Mouse (Mus musculus) stomach, embryonic 16.5 days (tissue): ENCODE results near the gene Tcaf1. TPM values are rescaled to one million over a fixed set of nuclear protein-coding genes. Genes with fewer than 3 reads are reported as not detected.

Experiments used
- ATAC-seq: fragments of 200-750 bp; cut with Nextera tagmentation; 2 replicates; pipeline ENCODE4 v1.8.0; 2017; ENCODE audit warnings: moderate number of reproducible peaks, moderate TSS enrichment; ENCODE audit not compliant: insufficient read depth, low FRiP score
- H3K27ac ChIP-seq: fragments of 300-500 bp; sonication (generic); 2 replicates; pipeline ENCODE4 v1.5.1; 2014; ENCODE audit warnings: low read length
- H3K27me3 ChIP-seq: fragments of 300-500 bp; sonication (generic); 2 replicates; pipeline ENCODE4 v1.6.1; 2014; ENCODE audit warnings: low read length, control low read depth, mixed read lengths; ENCODE audit not compliant: control insufficient read depth, insufficient read depth
- H3K36me3 ChIP-seq: fragments of 300-500 bp; sonication (generic); 2 replicates; pipeline ENCODE4 v1.6.1; 2014; ENCODE audit warnings: low read length; ENCODE audit not compliant: control insufficient read depth, insufficient read depth
- H3K4me1 ChIP-seq: fragments of 300-500 bp; sonication (generic); 2 replicates; pipeline ENCODE4 v1.6.1; 2014; ENCODE audit warnings: low read length, control low read depth, mixed read lengths; ENCODE audit not compliant: control insufficient read depth, insufficient read depth
- H3K4me2 ChIP-seq: fragments of 300-500 bp; sonication (generic); 2 replicates; pipeline ENCODE4 v1.6.1; 2014; ENCODE audit warnings: low read depth, low read length, mixed read lengths
- H3K4me3 ChIP-seq: fragments of 300-500 bp; sonication (generic); replicated peaks from 2 replicates; pipeline ENCODE4 v1.5.1; 2014; ENCODE audit warnings: mild to moderate bottlenecking, low read length
- H3K9ac ChIP-seq: fragments of 300-500 bp; sonication (generic); 2 replicates; pipeline ENCODE4 v1.6.1; 2014; ENCODE audit warnings: low read length
- H3K9me3 ChIP-seq: fragments of 300-500 bp; sonication (generic); replicated peaks from 2 replicates; pipeline ENCODE4 v1.6.1; 2016; ENCODE audit warnings: low read length, control low read depth; ENCODE audit not compliant: control insufficient read depth
- WGBS: fragments of 180-500 bp; shearing (Covaris S2); extraction: QIAGEN DNeasy Blood & Tissue Kit; methylation state at CpG from one replicate; pipeline ENCODE4 v1.1.7; 2014; 5-methylcytosine and 5-hydroxymethylcytosine counted together
- polyA plus RNA-seq: library from polyadenylated mRNA; unstranded; fragments of >200 nt; fragmentation: Nextera tagmentation; extraction: Ambion mirVana; gene quantifications from 2 replicates; pipeline ENCODE4 v1.2.1, GENCODE M21; 2015

Tcaf1 gene
- polyA plus RNA-seq, 1 experiment from 2014 or later: 71.8 TPM

DNA sequence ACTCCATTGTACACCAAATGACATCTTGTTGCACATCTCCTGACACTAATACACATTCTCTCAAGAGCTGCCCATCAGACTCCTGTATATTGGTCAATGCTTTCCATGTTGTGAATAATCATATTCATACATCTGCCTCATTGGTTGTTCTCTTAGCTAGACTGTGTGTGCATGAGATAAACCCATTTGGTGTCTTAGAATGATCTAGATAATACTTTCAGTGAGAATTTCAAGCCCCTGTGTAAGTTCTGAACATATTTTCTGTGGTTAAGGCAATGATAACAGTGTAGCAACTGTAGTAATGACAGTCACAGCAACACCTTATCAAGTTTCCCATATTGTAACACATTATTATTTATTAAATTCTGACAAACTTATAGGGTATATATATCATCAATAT lies 20.1 kb downstream of the Tcaf1 start:
- Histone ChIP-seq H3K4me2 (no peak overlapping the region), H3K4me3 (no peak overlapping the region), H3K27ac (no peak overlapping the region), H3K9me3 (no peaks in the 10 kb centered on the region), H3K27me3 (no peaks in the 10 kb centered on the region), H3K36me3 (peaks cover 9% of the 10 kb centered on the region; the same call in 1 of the 2 replicates), H3K9ac (no peak overlapping the region), H3K4me1 (peaks cover 4% of the 10 kb centered on the region; the same call in 1 of the 2 replicates)
- ATAC-seq: no peak

GRCm38 (mm10) chr6:42687907-42688306 lies 22.0 kb downstream of the Tcaf1 start:
- Histone ChIP-seq H3K9ac (no peak overlapping the region), H3K4me1 (peaks cover 4% of the 10 kb centered on the region; the same call in 1 of the 2 replicates), H3K4me2 (no peak overlapping the region), H3K4me3 (no peak overlapping the region), H3K27me3 (no peaks in the 10 kb centered on the region), H3K9me3 (no peaks in the 10 kb centered on the region), H3K27ac (no peak overlapping the region), H3K36me3 (peaks cover 9% of the 10 kb centered on the region; the same call in 1 of the 2 replicates)
- no peak for ATAC-seq
- 88% methylated on average over 5 of the region's 5 CpGs for WGBS

DNA sequence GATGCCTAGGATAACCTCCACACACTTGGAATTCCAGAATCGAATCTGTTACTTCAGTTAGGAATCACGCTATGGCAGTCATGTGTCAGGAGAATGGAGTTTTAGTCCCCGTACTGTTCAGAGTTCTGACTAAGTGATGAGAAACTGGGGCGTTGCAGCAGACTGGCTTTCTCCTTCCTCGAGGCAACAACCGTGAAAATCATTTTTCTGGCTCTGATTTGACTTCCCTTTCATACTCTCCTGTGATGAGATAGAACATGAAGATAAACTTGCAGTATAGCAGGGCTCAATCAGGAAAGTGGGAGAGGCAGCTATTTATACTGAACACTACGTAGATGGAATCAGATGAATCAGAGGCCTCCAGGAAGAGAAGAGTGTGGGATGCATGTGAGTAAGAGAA lies 29.8 kb downstream of the Tcaf1 start:
- no peaks in the 10 kb centered on the region for H3K9me3 ChIP-seq
- H3K9ac ChIP-seq: no peak overlapping the region
- H3K27ac ChIP-seq: no peak overlapping the region
- 80% methylated on average over 7 of the region's 7 CpGs for WGBS
- peaks cover 17% of the 10 kb centered on the region for H3K36me3 ChIP-seq
- H3K4me2 ChIP-seq: no peak overlapping the region
- no peak for ATAC-seq
- H3K4me1 ChIP-seq: no peaks in the 10 kb centered on the region
- H3K4me3 ChIP-seq: no peak overlapping the region
- H3K27me3 ChIP-seq: no peaks in the 10 kb centered on the region

DNA sequence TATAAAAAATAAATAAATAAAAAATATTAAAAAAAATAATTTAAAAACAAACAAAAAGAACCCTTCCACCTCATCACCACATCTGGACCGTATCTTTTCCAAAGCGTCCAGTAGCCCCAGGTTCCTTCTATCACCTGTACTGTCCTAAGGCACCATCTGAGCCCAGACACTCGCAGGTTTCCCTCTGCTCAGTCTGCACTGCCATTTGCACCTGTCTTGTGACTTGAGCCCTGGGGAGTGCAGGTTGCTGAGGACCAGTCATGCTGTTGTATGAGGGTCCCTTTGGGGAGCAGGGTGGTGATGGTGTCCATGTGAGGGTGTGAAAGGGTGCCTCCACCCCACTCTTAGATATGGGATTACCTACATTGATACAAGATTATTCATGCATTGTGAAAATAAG lies 33.9 kb downstream of the Tcaf1 start:
- Histone ChIP-seq H3K4me2 (no peak overlapping the region), H3K4me3 (no peak overlapping the region), H3K4me1 (no peaks in the 10 kb centered on the region), H3K9ac (no peak overlapping the region), H3K27me3 (no peaks in the 10 kb centered on the region), H3K36me3 (peaks cover 38% of the 10 kb centered on the region), H3K9me3 (no peaks in the 10 kb centered on the region), H3K27ac (no peak overlapping the region)
- no peak for ATAC-seq
- 94% methylated on average over 3 of the region's 3 CpGs for WGBS

DNA sequence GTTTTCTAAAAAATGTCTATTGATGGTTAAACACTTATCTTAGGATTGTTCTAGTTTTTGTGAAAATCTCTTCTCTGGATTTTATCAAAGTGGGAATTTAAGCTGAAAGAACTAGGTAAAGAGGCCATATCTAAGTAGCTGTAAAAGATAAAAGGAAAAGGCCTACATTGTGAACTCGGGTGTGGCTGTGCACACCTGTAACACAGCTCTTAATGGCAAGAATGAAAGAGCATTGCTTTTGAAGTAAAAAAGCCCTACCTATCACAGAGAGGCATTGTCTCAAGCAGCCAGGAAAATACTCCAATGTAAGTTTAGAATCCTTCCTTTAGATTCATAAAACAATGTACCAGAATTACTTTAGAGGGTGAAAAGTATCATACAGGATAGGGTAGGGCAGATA lies 38.1 kb downstream of the Tcaf1 start:
- H3K9me3 ChIP-seq: no peaks in the 10 kb centered on the region
- ATAC-seq: no peak

DNA sequence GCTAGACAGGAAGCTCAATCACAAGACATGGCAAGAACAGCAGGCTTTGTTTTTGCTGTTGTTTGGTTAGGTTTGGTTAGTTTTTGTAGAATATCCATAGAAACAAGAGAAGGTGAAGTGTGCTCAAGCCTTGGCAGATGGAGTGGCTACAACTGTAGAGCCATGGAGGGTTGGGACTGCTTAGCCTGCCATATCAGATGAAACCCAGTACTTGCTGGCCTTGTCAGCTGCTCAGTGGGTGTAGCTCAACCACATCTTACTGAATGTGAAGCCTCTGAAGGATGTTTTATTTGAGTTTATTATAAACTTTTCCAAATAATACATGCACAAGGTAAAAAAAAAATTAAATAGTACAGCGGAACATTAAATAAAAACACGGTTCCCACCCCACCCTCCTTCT lies 42.2 kb downstream of the Tcaf1 start:
- no peaks in the 10 kb centered on the region for H3K27me3 ChIP-seq
- H3K4me1 ChIP-seq: no peaks in the 10 kb centered on the region
- H3K9ac ChIP-seq: no peak overlapping the region
- H3K4me2 ChIP-seq: no peak overlapping the region
- no peak overlapping the region for H3K27ac ChIP-seq
- no peaks in the 10 kb centered on the region for H3K9me3 ChIP-seq
- no peak overlapping the region for H3K4me3 ChIP-seq
- 82% methylated on average over 2 of the region's 2 CpGs for WGBS
- ATAC-seq: no peak
- peaks cover 2% of the 10 kb centered on the region; the same call in 1 of the 2 replicates for H3K36me3 ChIP-seq

More for the DNA sequence above, 38.1 kb downstream of the Tcaf1 start:
- Histone ChIP-seq H3K36me3 (peaks cover 26% of the 10 kb centered on the region), H3K4me1 (no peaks in the 10 kb centered on the region), H3K9ac (no peak overlapping the region), H3K27me3 (no peaks in the 10 kb centered on the region), H3K4me3 (no peak overlapping the region), H3K27ac (no peak overlapping the region), H3K4me2 (no peak overlapping the region)
- WGBS: 60% methylated on average over 1 of the region's 1 CpGs

- H3K27ac ChIP-seq: no peak overlapping the region
- no peak overlapping the region for H3K9ac ChIP-seq
- H3K4me3 ChIP-seq: no peak overlapping the region
- ATAC-seq: no peak
- 54% methylated on average over 2 of the region's 2 CpGs for WGBS
- H3K27me3 ChIP-seq: no peaks in the 10 kb centered on the region
- H3K4me1 ChIP-seq: no peaks in the 10 kb centered on the region
- H3K36me3 ChIP-seq: no peaks in the 10 kb centered on the region
- no peak overlapping the region for H3K4me2 ChIP-seq
- H3K9me3 ChIP-seq: no peaks in the 10 kb centered on the region
Observed at GRCm38 (mm10) chr6:42661739-42662138, 48.1 kb downstream of the Tcaf1 start.

- no peaks in the 10 kb centered on the region for H3K27me3 ChIP-seq
- WGBS: under 1% methylated on average over 23 of the region's 23 CpGs
- H3K4me1 ChIP-seq: peaks cover 5% of the 10 kb centered on the region; the same call in 1 of the 2 replicates
- H3K36me3 ChIP-seq: no peaks in the 10 kb centered on the region
- H3K4me2 ChIP-seq: peak within 1 kb of the TSS; percentile 54
- peak within 1 kb of the TSS; percentile 46 for H3K27ac ChIP-seq
- peak; percentile 99 for ATAC-seq
- H3K9ac ChIP-seq: peak within 1 kb of the TSS; percentile 62
- peak within 1 kb of the TSS; percentile 59 for H3K4me3 ChIP-seq
- no peaks in the 10 kb centered on the region for H3K9me3 ChIP-seq
Observed at GRCm38 (mm10) chr6:42644912-42645549, 64.9 kb downstream of the Tcaf1 start, which contains the start of gene Tcaf2. Gene Tcaf2 (minus strand): TSS chr6:42645254.

DNA sequence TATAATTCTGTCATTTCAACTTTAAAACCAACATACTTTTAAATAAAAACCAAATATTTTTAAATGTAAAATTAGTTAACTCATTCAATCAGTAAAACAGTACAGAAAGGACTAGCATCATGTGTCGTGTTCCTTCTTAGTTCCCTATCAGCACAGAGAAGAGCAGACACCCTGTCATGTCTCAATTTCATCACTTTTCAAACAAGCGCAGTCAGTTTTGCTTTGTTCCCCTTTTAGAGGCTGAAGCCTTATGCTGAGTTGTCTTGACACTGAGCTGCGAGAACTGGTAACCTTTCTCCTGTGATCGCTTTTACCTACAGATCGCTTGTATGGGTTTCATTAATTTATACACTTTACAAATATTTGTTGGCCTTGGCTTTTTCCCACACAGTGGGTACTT lies 75.5 kb downstream of the Tcaf1 start:
- no peaks in the 10 kb centered on the region for H3K4me1 ChIP-seq
- H3K27me3 ChIP-seq: no peaks in the 10 kb centered on the region
- H3K9ac ChIP-seq: no peak overlapping the region
- no peak for ATAC-seq
- H3K4me2 ChIP-seq: no peak overlapping the region
- H3K27ac ChIP-seq: no peak overlapping the region
- H3K9me3 ChIP-seq: no peaks in the 10 kb centered on the region
- no peaks in the 10 kb centered on the region for H3K36me3 ChIP-seq
- 85% methylated on average over 5 of the region's 5 CpGs for WGBS
- no peak overlapping the region for H3K4me3 ChIP-seq
